Mouse (Mus musculus) ovary, postnatal 14 days (tissue): ENCODE measurements around the gene Ankrd12.
A peak's percentile ranks its signal among the peaks of the same experiment; 100 is the strongest.

Experiments
- DNase-seq: peaks from one replicate; pipeline ENCODE4 v3.0.0; 2022; ENCODE audit warnings: low spot score

Gene Ankrd12

GRCm38 (mm10) chr17:65962263-65962662 is 114.6 kb downstream of the Ankrd12 start:
- DNase-seq: no peak

DNA sequence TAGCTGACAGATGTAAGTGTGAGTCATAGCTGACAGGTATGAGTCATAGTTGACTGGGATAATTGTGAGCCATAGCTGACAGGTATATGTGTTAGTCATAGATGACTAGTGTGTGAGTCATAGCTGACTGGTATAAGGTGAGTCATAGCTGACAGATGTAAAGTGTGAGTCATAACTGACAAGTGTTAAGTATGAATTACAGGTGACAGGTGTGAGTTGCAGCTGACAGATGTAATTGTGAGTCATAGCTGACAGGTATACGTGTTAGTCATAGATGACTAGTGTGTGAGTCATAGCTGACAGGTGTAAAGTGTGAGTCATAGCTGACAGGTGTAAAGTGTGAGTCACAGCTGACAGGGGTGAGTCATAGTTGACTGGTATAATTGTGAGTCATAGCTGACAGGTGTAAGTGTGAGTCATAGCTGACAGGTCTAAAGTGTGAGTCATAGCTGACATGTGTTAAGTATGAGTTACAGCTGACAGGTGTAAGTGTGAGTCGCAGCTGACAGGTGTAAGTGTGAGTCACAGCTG is 115.2 kb downstream of the Ankrd12 start:
- no peak for DNase-seq

DNA sequence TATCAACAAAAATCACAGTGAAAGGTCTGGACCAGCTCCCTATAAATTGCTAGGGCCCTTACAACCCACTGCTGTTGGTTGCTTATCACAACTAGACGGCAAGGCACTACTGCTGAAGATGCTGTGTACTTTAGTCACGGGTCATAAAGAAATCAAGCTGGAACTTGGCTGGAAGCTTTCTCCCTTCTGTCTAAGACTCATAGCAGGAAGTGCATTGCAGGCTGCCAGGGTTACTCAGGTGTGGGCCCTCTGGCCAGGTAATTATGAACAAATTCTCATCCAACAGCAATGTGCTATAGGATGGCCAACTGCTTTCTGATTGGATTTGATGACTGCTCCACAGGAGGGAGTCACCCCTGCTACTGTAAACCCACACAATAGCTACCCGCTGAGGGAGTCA is 117.9 kb downstream of the Ankrd12 start:
- no peak for DNase-seq

DNA sequence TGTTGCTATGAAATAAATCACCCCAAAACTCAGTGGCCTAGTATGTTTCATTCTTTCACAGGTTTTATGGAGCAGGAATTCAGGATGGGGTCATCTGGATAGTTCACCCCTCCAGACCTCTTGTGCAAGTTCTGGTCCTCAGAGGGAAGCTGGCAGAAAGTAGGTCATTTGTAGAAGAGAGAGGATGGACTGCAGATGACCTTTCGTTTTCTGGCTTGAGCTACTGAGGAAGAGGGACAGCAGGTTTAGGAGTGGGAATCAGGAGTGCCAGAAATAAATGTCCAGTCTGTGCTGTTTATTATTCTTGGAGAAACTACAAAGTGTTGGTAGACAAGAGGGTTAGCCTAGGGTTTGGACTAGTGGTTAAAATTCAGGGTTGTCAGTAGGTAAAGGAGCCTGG is 118.5 kb downstream of the Ankrd12 start:
- DNase-seq: no peak

DNA sequence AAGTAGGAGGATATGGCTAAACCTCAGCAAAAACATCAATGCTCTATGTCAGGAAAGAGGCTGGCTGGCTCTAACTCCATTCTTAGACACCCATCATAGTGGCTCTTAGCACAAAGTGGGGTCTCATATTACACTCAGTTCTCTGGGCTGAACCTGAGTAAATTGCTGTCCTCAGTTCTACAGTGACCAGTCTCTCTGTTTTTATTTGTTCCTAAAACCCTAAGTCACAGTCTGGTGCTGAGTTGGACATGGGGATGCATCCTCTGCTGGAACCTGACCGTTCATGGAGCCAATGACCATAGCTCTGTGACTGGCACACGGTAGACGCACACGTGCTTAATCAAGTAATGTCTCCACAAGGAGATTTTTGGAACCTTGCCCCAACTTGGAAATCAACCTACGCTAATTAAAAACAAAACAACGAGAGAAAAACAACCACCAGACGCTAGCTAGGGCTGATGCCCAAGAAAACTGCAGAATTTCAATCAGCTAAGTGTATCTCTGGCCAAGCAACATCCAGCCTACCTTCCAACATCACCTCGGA is 119.0 kb downstream of the Ankrd12 start:
- no peak for DNase-seq

DNA sequence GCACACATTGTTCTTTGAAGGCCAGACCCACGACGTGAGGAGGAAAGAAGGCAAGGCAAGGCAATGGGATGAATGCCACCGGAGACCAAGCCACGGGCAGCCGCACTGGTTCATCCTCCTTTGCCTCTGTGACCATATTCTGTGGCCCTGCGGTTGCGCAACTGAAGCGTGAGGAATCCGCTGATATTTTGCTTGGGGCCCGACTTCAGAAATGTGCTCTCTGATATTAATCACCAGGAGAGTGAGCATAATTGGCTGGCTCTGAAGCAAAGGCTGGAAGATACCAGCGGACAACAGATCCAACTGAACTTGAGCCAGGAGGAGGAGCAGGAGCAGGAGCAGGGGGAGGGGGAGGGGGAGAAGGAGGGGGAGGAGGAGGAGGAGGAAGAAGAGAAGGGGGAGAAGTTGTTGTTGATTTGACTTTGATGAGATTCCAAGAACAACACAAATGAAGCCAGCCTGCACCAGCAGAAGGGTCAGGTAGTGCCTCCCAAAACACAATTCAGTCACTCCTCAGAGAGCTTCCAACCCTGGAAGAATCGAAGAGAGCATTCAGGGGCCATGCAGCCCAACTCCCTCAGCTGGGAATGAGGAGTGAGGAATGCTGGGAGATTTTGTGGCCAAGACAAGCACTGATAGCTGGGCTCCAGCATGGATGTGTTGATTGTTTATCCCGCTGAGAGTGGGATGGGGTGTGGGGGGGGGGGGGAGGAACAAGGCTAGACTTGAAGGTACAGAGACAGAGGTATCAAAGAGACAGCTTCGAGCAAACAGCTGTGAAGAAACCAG is 119.7 kb downstream of the Ankrd12 start:
- DNase-seq: peak; percentile 18

- DNase-seq: no peak
Observed at GRCm38 (mm10) chr17:65956140-65956539, 120.7 kb downstream of the Ankrd12 start.

GRCm38 (mm10) chr17:65953959-65954358 is 122.9 kb downstream of the Ankrd12 start:
- no peak for DNase-seq

- no peak for DNase-seq
Observed at GRCm38 (mm10) chr17:65952083-65952482, 124.8 kb downstream of the Ankrd12 start.

DNA sequence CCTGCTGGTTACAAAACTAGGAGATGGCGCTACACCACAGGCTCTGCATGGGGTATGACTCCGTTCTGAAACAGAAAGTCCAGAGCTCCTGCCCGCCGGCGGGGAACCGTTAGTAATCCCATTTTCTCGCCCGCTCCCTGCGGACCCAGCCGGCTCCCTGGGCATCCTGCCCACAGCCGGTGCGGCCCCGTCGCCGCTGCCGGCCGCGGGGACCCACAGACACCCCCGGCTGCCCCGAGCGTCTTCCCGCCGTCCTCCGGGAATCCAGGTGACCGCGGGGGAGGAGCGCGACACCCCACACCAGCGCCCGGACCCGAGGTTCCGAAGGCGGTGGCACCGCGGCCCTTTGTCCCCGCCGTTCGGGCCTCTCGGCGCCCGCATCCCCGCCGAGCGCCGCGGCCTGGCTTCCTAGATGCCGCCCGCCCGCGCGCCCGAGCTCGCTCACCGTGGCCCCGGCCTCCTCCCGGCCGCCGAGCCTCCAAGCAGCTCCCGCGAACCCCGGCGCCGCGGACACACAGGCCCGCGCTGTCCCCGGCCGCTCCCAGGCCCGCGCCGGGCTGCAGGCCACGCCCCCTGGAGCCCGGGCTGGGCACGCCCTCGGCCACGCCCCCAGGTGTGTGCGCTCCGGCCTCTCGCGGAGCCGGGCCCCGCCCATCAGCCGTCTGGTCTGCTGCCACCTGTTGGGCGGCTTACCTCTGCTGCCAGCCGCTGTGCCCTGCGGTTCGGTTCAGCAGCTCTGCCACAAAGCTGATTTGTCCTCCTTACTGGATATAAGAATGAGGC is 126.1 kb downstream of the Ankrd12 start, which contains the start of gene Twsg1:
Twsg1 (minus strand) TSS at position 605 of the 783 bp plus-strand sequence.
- peak; percentile 95 for DNase-seq

GRCm38 (mm10) chr17:65950183-65950582 is 126.7 kb downstream of the Ankrd12 start:
- no peak for DNase-seq

DNA sequence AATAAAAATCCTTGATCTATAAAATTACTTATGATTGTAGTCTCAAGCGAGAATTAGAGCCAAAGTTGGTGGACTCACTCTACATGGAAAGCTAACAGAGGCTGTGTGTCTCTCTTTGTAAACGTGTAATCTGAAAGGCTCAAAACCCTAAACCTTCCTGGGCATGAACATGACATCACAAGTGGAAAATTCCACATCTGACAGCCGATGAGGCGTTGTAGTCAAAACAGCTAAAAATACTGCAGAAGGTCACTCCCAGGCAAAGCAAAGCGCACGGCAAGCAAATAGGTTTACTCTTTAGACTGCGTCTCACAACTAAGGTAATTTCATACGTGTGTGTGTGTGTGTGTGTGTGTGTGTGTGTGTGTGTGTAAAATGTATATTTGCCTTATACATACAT is 129.6 kb downstream of the Ankrd12 start:
- no peak for DNase-seq

- DNase-seq: no peak
Observed at GRCm38 (mm10) chr17:65945420-65945819, 131.5 kb downstream of the Ankrd12 start.

- no peak for DNase-seq
Observed at GRCm38 (mm10) chr17:65942394-65942793, 134.5 kb downstream of the Ankrd12 start.

GRCm38 (mm10) chr17:65941275-65941674 is 135.6 kb downstream of the Ankrd12 start:
- no peak for DNase-seq

- no peak for DNase-seq
Observed at GRCm38 (mm10) chr17:65940221-65940620, 136.7 kb downstream of the Ankrd12 start.

GRCm38 (mm10) chr17:65939461-65940192 is 137.3 kb downstream of the Ankrd12 start:
- no peak for DNase-seq

DNA sequence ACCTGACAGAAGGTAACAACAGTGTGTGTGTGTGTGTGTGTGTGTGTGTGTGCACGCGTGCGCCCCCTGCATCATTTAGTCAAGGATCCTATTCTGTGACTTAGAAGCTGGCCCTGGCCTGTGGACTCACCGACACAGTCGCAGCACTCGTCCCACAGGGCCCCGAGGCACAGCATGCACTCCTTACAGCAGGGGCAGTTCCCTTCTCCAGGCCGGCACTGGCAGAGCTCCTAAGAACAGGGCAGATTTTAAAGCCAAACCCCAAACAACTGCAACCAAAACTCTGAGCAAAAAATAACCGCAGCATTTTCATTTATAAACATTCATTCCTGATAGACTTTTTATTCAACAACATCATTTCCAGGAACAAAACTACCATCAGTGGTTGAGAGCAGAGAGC is 139.2 kb downstream of the Ankrd12 start:
- DNase-seq: no peak

- no peak for DNase-seq
Observed at GRCm38 (mm10) chr17:65933741-65934140, 143.1 kb downstream of the Ankrd12 start.

DNA sequence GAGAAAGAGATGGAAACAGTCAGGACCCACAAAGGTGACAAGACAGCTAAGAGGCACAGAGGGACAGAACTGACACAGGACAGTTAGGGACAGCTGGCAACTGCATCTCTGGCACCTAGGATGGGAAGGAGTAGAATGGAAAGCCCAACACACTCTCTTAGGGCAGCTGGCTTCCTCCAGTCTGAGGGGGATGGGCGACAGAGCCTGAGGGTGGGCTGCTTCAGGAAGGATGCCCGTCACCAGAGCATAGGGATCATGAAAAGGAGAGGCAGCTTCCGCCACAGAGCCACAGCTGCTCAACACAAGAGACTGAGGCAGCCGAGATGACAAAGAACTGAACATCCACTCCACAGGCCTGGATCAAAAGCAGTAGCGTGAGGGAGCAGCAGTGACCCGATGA is 145.4 kb downstream of the Ankrd12 start:
- DNase-seq: no peak

- no peak for DNase-seq
Observed at GRCm38 (mm10) chr17:65930960-65931359, 145.9 kb downstream of the Ankrd12 start.
